Mouse (Mus musculus): ENCODE results near the gene BC052040. TPM values are rescaled to one million over a fixed set of nuclear protein-coding genes. Genes with fewer than 3 reads are reported as not detected.

BC052040 gene
- polyA plus RNA-seq, 2 experiments: 5.0 to 7.9 TPM

DNA sequence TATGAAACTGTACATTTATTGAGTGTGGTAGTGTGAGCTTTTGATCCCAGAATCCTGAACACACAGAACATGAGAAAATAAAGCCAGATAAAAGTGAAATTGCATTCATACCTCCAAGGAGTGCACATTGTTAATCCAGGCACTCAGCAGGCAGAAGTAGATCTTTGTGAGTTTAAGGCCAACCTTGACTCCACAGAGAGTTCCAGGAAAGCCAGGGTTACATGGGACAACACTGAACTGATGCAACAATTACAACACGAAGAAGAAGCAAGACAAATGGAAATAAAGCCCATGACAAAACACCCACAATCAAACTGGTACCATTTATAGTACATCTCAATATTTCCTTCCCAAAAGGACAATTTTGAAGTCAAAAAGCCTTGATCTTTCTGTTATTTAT is 9.5 kb upstream of the BC052040 start:
- no peak for DNase-seq (ENCODE audit: low read depth in 3 of 3, low spot score in 3 of 3)
- H3K4me2 ChIP-seq (ENCODE audit: low read depth): no peak overlapping the region
- no peaks in the 10 kb centered on the region for H3K9me3 ChIP-seq (ENCODE audit: control insufficient read depth, low read length)
- no peak overlapping the region for H3K4me3 ChIP-seq (ENCODE audit: insufficient read depth in 1 of 2, low read depth in 2 of 2, low read length in 2 of 2)
- no peak overlapping the region for H3K9ac ChIP-seq (replicated peaks)
- ATAC-seq (ENCODE audit: insufficient read depth): no peak
- H3K4me1 ChIP-seq (replicated peaks; ENCODE audit: control insufficient read depth in 2 of 2, insufficient read depth in 2 of 2, low read length in 1 of 2): no peaks in the 10 kb centered on the region
- no peak overlapping the region for H3K27ac ChIP-seq
- WGBS (ENCODE audit: insufficient replicate concordance): 59% methylated on average over 1 of the region's 1 CpGs
- H3K36me3 ChIP-seq (replicated peaks; ENCODE audit: control insufficient read depth, insufficient read depth, low read depth): no peaks in the 10 kb centered on the region
- TF ChIP-seq EP300 (IDR thresholded peaks at IDR 0.05; ENCODE audit: low read depth) (no peak), CTCF (IDR thresholded peaks at IDR 0.05; ENCODE audit: low read depth) (no peak)
- no peaks in the 10 kb centered on the region for H3K27me3 ChIP-seq (ENCODE audit: control insufficient read depth, insufficient read depth, low read length)

DNA sequence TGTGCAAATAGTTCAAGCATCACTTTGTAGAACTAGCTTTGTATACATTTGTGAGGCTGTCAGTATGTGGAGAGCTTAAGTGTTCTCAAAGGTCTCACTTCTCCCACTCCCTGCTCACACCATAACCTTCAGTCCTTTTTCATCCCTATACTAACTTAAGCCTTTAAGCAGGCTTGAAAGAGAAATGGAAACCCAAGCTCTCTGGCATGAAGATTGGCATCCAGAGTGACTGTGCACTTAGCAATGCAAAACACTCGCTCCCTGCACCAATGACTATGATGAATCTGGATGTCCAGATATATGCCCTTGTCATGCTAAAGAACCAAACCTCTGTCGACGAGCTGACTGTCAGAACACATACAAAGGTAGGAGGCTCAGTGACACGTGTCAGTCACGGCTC is 6.7 kb upstream of the BC052040 start:
- TF ChIP-seq CTCF (IDR thresholded peaks at IDR 0.05; ENCODE audit: low read depth) (no peak), EP300 (IDR thresholded peaks at IDR 0.05; ENCODE audit: low read depth) (no peak)

DNA sequence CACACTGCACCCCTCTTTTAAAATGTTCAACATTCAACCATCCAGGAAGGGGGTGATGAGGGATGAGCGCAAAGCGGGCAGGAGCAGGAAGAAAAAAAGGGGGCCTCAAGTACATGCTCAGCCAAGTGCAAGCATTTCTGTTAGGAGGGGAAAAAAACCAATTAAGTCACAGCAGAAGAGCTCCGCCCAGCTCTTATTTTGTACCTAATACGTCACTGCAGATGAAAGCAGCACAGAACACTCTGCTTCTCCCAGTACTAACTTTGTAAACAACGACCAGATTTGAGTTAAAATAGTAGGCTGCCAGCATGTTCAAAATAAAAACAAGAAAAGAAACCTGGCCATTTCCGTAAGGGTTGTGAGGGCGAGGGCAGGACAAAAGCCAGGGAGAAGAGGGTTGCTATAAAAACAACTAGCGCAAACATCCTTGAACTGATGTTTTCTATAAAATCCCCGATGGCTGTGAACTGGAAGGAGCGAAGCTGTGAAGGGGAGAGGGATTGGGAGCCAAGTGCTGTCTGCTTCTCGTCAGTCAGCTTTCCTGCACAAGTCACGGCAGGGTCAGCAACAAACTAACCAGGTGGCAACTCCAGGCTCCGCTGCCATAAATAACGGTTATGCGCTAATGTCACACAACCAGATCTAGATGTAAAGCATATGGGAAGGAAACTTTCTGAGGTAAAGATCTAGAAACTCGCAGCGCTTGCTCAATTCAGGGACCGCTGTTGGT is 2.2 kb upstream of the BC052040 start:
- Histone ChIP-seq H3K4me3 (ENCODE audit: insufficient read depth in 1 of 2, low read depth in 2 of 2, low read length in 2 of 2) (peak overlapping the region; percentile 25 to 30; a peak in 2 of 4 replicates), H3K4me2 (ENCODE audit: low read depth) (peak overlapping the region; percentile 86), H3K27ac (no peak overlapping the region), H3K27me3 (ENCODE audit: control insufficient read depth, insufficient read depth, low read length) (no peaks in the 10 kb centered on the region), H3K4me1 (replicated peaks; ENCODE audit: control insufficient read depth in 2 of 2, insufficient read depth in 2 of 2, low read length in 1 of 2) (peaks cover 9 to 19% of the 10 kb centered on the region in 2 experiments), H3K9ac (replicated peaks) (peak overlapping the region; percentile 34), H3K36me3 (replicated peaks; ENCODE audit: control insufficient read depth, insufficient read depth, low read depth) (no peaks in the 10 kb centered on the region), H3K9me3 (ENCODE audit: control insufficient read depth, low read length) (no peaks in the 10 kb centered on the region)
- DNase-seq (ENCODE audit: low read depth in 3 of 3, low spot score in 3 of 3) (no peak), ATAC-seq (ENCODE audit: insufficient read depth) (no peak)
- WGBS (ENCODE audit: insufficient replicate concordance): 68% methylated on average over 18 of the region's 18 CpGs
- TF ChIP-seq CTCF (IDR thresholded peaks at IDR 0.05; ENCODE audit: low read depth): no peak
- TF ChIP-seq EP300 (IDR thresholded peaks at IDR 0.05; ENCODE audit: low read depth): no peak

More for the DNA sequence above, 6.7 kb upstream of the BC052040 start:
- Histone ChIP-seq H3K36me3 (replicated peaks; ENCODE audit: control insufficient read depth, insufficient read depth, low read depth) (no peaks in the 10 kb centered on the region), H3K27me3 (ENCODE audit: control insufficient read depth, insufficient read depth, low read length) (no peaks in the 10 kb centered on the region), H3K4me3 (ENCODE audit: insufficient read depth in 1 of 2, low read depth in 2 of 2, low read length in 2 of 2) (no peak overlapping the region), H3K27ac (no peak overlapping the region), H3K4me2 (ENCODE audit: low read depth) (no peak overlapping the region), H3K9ac (replicated peaks) (no peak overlapping the region), H3K9me3 (ENCODE audit: control insufficient read depth, low read length) (no peaks in the 10 kb centered on the region), H3K4me1 (replicated peaks; ENCODE audit: control insufficient read depth in 2 of 2, insufficient read depth in 2 of 2, low read length in 1 of 2) (peaks cover 3 to 6% of the 10 kb centered on the region in 2 experiments; a peak in 3 of 4 replicates)
- ATAC-seq (ENCODE audit: insufficient read depth) (no peak), DNase-seq (ENCODE audit: low read depth in 3 of 3, low spot score in 3 of 3) (no peak)
- WGBS (ENCODE audit: insufficient replicate concordance): 56% methylated on average over 5 of the region's 5 CpGs

DNA sequence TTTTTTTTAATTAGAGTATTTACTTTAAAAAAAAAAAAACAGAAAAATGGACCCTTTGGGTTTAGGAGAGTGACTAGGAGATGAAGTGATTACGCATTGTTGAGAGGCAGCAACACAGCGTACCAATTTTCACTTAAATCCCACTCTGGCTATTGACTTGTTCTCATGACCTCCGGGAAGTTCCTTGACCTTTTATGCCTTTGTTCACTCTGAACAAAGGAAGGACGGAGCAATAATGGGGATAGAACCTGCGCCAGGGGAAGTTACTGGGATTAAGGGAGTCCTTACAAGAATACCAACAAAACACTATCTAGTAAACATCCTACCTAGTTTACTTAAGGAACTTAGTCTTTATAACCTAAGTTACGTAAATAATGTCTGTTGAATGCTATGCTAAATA is 1.5 kb upstream of the BC052040 start:
- Histone ChIP-seq H3K9me3 (ENCODE audit: control insufficient read depth, low read length) (no peaks in the 10 kb centered on the region), H3K27me3 (ENCODE audit: control insufficient read depth, insufficient read depth, low read length) (no peaks in the 10 kb centered on the region), H3K9ac (replicated peaks) (no peak overlapping the region), H3K27ac (no peak overlapping the region), H3K4me2 (ENCODE audit: low read depth) (peak overlapping the region; percentile 86), H3K4me1 (replicated peaks; ENCODE audit: control insufficient read depth in 2 of 2, insufficient read depth in 2 of 2, low read length in 1 of 2) (peaks cover 9 to 19% of the 10 kb centered on the region in 2 experiments), H3K4me3 (ENCODE audit: insufficient read depth in 1 of 2, low read depth in 2 of 2, low read length in 2 of 2) (peak overlapping the region in 1 of 2 experiments; percentile 25; a peak in 1 of 4 replicates), H3K36me3 (replicated peaks; ENCODE audit: control insufficient read depth, insufficient read depth, low read depth) (no peaks in the 10 kb centered on the region)
- DNase-seq (ENCODE audit: low read depth in 3 of 3, low spot score in 3 of 3) (no peak), ATAC-seq (ENCODE audit: insufficient read depth) (no peak)
- 73% methylated on average over 6 of the region's 6 CpGs for WGBS (ENCODE audit: insufficient replicate concordance)
- no peak for TF ChIP-seq EP300 (IDR thresholded peaks at IDR 0.05; ENCODE audit: low read depth)
- no peak for TF ChIP-seq CTCF (IDR thresholded peaks at IDR 0.05; ENCODE audit: low read depth)

DNA sequence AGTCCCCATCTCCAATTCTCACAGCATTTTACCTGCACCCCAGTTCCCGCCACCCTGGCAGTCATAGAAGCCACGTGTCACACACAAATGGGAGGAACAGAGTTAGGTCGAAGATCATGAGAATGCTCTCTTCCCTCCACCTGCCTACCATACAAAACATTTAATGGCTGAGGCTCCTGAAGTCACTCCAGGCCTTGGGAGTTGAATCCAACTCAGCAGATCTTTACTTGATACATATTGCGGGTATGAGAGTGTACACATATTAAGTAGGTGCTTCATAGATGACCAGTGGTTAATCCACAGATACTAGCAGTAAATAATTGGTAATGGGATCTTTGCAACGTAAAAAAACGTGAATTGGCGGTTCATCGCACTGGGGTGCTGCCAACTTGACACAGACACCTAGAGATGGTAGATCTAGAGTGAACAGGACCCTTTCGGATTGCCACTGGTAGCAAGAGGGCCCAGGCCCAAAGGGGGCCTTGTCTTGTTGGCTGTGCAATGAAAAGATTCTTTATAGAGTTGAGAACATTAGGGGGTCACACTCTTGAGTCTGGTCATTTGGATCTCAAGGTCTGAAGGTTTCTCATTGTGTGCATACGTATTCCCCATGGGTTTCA is 583 bp downstream of the BC052040 start:
- Histone ChIP-seq H3K9ac (replicated peaks) (peak overlapping the region; percentile 73), H3K36me3 (replicated peaks; ENCODE audit: control insufficient read depth, insufficient read depth, low read depth) (no peaks in the 10 kb centered on the region), H3K27me3 (ENCODE audit: control insufficient read depth, insufficient read depth, low read length) (no peaks in the 10 kb centered on the region), H3K4me3 (ENCODE audit: insufficient read depth in 1 of 2, low read depth in 2 of 2, low read length in 2 of 2) (peak overlapping the region; percentile 62 to 93), H3K9me3 (ENCODE audit: control insufficient read depth, low read length) (no peaks in the 10 kb centered on the region), H3K4me2 (ENCODE audit: low read depth) (peak overlapping the region; percentile 86), H3K27ac (peak overlapping the region; percentile 42), H3K4me1 (replicated peaks; ENCODE audit: control insufficient read depth in 2 of 2, insufficient read depth in 2 of 2, low read length in 1 of 2) (peaks cover 9 to 19% of the 10 kb centered on the region in 2 experiments)
- ATAC-seq (ENCODE audit: insufficient read depth) (no peak), DNase-seq (ENCODE audit: low read depth in 3 of 3, low spot score in 3 of 3) (no peak)
- TF ChIP-seq EP300 (IDR thresholded peaks at IDR 0.05; ENCODE audit: low read depth): no peak
- TF ChIP-seq CTCF (IDR thresholded peaks at IDR 0.05; ENCODE audit: low read depth): no peak
- WGBS (ENCODE audit: insufficient replicate concordance): 61% methylated on average over 10 of the region's 10 CpGs
